Mouse (Mus musculus) ZHBTc4 (cell line): ENCODE measurements at regions not wholly inside any gene's neighbourhood (a gene's known extent, or its start where the extent isn't known, plus 50 kb on each side); places are given as distances from the start of the nearest gene placed in this dataset.

Experiments used
- DNase-seq: peaks from one replicate; pipeline ENCODE4 v3.0.0-alpha.2; 2011; ENCODE audit warnings: low read depth, low spot score

GRCm38 (mm10) chr9:46938628-46939027 is 59.9 kb upstream of the Gm4791 start:
- no peak for DNase-seq

- no peak for DNase-seq
These were observed 72.9 kb upstream of the Gm4791 start for GRCm38 (mm10) chr9:46925641-46926040.

DNA sequence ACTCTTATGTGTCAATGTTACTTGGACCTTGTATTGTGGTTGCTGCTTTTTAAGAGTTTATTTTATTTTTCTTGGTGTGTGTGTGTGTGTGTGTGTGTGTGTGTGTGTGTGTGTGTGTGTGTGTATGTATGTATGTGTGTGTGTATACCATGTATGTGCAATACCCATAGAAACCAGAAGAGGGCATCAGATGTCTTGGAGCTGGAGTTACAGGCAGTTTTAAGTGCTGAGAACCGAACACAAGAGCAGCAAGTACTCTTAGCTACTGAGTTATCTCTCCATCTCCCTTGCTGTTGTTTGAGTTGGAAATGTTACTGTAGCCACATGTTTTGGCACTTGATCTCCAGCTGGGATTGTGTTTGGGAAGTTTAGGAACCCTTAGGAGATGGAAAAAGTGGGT is 78.5 kb upstream of the Gm4791 start:
- peak; percentile 35 for DNase-seq

DNA sequence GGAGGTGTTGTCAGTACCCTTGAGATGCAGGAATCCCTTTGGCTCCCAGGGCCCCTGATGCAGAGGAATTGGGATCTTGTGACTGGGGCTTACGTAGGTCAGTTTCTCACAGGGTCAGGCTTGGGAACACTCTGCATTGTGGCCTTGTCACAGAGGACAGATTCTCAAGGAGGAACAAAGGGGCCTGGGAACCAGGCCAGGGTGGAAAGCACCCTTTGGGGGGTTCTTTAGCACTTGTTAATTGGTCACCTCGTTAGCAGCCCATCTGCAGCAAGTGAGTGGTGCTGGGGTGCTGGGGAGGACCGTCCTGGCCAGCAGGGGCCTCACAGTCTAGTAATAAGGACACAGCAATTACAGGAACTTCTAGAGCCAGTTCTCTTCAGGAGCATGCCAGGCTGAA is 85.3 kb upstream of the Gm4791 start:
- DNase-seq = no peak

DNA sequence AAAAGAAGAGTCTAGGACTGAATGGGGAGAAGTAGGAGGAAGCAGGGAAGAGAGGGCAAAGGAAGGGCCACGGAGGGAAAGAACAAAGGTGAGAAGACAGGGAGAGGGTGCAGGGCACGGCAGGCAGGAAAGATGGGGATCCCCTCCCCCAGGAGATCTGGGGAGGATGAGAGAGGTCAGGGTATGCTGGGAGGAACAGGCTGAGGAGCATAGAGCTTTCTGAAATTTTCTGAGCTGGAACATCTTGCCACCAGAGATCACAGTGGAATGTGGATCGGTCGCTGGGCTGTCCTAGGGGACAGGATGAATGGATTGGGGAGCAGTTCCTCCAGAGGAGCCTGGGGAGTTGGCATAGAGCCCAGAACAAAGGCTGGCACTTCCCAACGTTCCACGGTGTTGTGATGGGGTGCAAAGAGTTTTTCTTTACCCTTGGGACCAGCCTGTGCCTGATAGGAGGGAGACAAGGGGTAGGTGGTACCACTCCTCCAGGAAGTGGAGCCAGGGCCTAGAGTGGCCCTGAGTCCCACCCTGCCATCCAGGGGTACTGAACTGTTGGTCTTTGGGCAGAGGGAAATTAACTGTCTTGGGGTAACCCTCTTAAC is 89.0 kb upstream of the Gm4791 start:
- DNase-seq = no peak

GRCm38 (mm10) chr9:46905081-46905480 is 93.5 kb upstream of the Gm4791 start:
- peak; percentile 51 for DNase-seq

GRCm38 (mm10) chr9:46903491-46904220 is 94.9 kb upstream of the Gm4791 start:
- DNase-seq = no peak

DNA sequence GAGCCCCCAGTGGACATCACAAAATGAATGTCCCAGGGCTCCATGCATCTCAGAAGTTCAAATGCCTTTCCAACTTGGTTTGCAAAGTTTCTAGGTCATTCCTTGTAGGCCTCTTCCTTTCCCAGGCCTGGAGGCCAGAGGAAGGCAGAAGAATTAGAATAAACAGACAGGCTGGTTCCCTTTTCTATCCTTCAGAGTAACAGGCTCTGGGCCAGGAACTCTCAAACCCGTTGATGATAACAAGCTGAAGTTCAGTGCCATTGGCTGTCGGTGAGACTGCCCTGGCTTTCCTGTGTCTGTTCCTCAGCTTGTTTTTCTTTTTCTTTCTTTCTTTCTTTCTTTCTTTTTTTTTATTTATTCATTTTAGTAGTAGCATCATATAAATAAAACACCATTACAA is 99.3 kb upstream of the Gm4791 start:
- no peak for DNase-seq

- DNase-seq = no peak
These were observed 100.4 kb upstream of the Gm4791 start for GRCm38 (mm10) chr9:46898120-46898519.

- peak; percentile 79 for DNase-seq
These were observed 106.7 kb upstream of the Gm4791 start for GRCm38 (mm10) chr9:46891829-46892228.

DNA sequence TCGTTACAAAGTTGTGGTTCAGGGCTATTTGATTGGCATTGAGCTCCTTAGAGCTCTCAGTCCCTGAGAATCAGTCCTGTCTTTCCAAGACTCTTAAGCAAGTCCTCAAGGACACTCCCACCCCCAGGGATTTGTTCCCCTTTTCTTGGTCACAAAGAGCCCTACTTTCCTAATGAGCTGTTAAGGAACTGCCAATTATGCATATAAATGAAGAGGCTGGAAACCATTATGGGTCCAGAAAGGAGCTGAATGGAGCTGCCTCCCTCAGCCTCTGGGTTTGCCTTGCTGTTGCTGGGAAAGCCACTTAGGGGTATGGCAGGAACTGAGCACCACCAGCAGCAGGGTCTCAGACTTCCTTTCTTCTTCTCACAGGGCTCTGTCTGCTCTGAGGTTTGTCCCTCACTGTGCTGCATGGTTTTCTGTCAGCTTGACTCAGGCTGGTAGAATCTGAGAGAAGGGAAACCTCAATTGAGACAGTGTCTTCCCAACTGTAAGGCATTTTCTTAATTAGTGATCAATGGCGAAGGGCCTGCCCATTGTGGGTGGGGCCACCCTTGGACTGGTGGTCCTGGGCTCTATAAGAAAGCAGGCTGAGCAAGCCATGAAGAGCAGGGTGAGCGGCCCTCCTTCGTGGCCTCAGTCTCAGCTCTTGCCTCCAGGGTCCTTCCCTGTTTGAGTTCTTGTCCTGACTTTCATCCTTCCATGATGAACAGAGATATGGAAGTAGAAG is 108.4 kb upstream of the Gm4791 start:
- DNase-seq = peak; percentile 87

GRCm38 (mm10) chr9:46871211-46871994 is 127.1 kb upstream of the Gm4791 start:
- DNase-seq = no peak

DNA sequence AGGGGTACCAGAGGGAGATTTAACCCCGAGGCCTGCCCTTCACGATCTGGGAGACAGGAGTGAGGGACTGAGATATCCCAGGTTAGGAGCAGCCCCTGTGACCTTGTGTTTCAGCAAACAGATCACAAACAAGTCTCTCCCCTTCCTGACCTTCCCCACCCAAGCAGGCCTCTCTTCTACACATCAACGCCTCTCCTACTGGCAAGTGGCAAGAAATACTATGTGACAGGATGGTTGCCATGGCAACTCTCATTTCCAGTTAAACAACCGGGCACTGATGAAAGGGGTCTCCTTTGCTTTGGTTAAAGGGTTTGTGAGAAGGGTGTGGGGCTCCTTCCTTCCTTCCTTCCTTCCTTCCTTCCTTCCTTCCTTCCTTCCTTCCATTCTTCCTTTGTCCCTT is 134.6 kb upstream of the Gm4791 start:
- peak; percentile 40 for DNase-seq

- no peak for DNase-seq
These were observed 146.8 kb upstream of the Gm4791 start for GRCm38 (mm10) chr9:46851753-46852152.

DNA sequence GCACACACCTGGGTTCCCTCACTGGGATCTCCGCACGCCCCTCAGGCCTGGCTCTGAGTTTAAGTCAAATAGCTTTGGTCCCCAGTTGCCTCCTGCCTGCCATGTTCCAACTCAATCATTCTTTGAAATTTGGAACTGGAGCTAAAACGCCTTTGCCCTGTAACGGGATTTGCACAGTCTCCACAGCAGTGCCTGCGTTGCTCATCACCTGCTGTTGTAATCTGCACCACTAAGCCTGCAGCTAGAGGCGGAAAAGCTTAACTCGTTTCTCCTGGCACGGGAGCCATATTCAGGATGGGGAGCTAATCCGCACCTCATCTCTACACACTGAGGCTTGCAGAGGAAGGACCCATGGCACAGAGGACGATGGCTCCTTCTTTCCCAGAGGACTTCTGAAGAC is 147.2 kb upstream of the Gm4791 start:
- DNase-seq = no peak

GRCm38 (mm10) chr9:46845276-46845675 is 153.3 kb upstream of the Gm4791 start:
- DNase-seq = no peak

GRCm38 (mm10) chr9:46843781-46844180 is 154.8 kb upstream of the Gm4791 start:
- no peak for DNase-seq

GRCm38 (mm10) chr9:46841571-46841970 is 157.0 kb upstream of the Gm4791 start:
- DNase-seq = no peak

- DNase-seq = no peak
These were observed 163.3 kb upstream of the Gm4791 start for GRCm38 (mm10) chr9:46835261-46835660.

- peak; percentile 28 for DNase-seq
These were observed 167.6 kb upstream of the Gm4791 start for GRCm38 (mm10) chr9:46830746-46831560.

- DNase-seq = no peak
These were observed 168.2 kb upstream of the Gm4791 start for GRCm38 (mm10) chr9:46830316-46830715.
